Mouse (Mus musculus) adrenal gland, postnatal 14 days (tissue): ENCODE results near the gene Olfr1120. TPM values are rescaled to one million over a fixed set of nuclear protein-coding genes. Genes with fewer than 3 reads are reported as not detected.
"Not testable (repeated sequence)": the region's sequence is repeated elsewhere in the genome, so short reads cannot be mapped to it uniquely, and the experiment has no call there.

ENCODE experiments used
- DNase-seq: peaks from one replicate; pipeline ENCODE4 v3.0.0; 2021; ENCODE audit warnings: mixed read lengths
- long read RNA-seq, 2 experiments: library from polyadenylated mRNA; stranded (forward); transcript quantifications; one replicate each; pipeline ENCODE4 v2.0.0; 2021
- total RNA-seq: library from RNA; stranded (reverse); gene quantifications from 2 replicates; pipeline ENCODE4 v1.2.3, GENCODE M21; 2021

Gene Olfr1120
- not detected in 2 replicates for total RNA-seq
- long read RNA-seq, experiment 1 = 0 reads
- long read RNA-seq, experiment 2 = 0 reads

- DNase-seq = no peak
These were observed at the start of gene Olfr1120 for GRCm38 (mm10) chr2:87354515-87354914. TSS of gene Olfr1120 (plus strand) at chr2:87354815.

GRCm38 (mm10) chr2:87307281-87307680 is 47.3 kb upstream of the Olfr1120 start, which contains the start of gene Olfr1118:
TSS of gene Olfr1118 (plus strand) at chr2:87307581.
- no peak for DNase-seq

- DNase-seq = not testable (repeated sequence)
These were observed 5.5 kb downstream of the Olfr1120 start for GRCm38 (mm10) chr2:87360121-87360520.

GRCm38 (mm10) chr2:87369595-87369994 is 15.0 kb downstream of the Olfr1120 start, which contains the start of gene Olfr1121:
TSS of gene Olfr1121 (plus strand) at chr2:87369895.
- DNase-seq = no peak

GRCm38 (mm10) chr2:87371726-87372125 is 17.1 kb downstream of the Olfr1120 start:
- DNase-seq = no peak

GRCm38 (mm10) chr2:87383935-87384334 is 29.3 kb downstream of the Olfr1120 start:
- no peak for DNase-seq

GRCm38 (mm10) chr2:87385549-87385948 is 30.9 kb downstream of the Olfr1120 start, which contains the start of gene Olfr1122:
TSS of gene Olfr1122 (plus strand) at chr2:87385849.
- no peak for DNase-seq

GRCm38 (mm10) chr2:87393605-87394004 is 39.0 kb downstream of the Olfr1120 start:
- DNase-seq = not testable (repeated sequence)

GRCm38 (mm10) chr2:87394686-87395085 is 40.1 kb downstream of the Olfr1120 start:
- DNase-seq = not testable (repeated sequence)

Other genes with a start within 250 kb of the Olfr1120 start
- not detected in 2 replicates for gene Olfr259, start 240.2 kb upstream of the Olfr1120 start, total RNA-seq
- not detected in 2 replicates for gene Olfr1110, start 214.5 kb upstream of the Olfr1120 start, total RNA-seq
- not detected in 2 replicates for gene Olfr1111, start 202.2 kb upstream of the Olfr1120 start, total RNA-seq
- not detected in 2 replicates for gene Olfr1112, start 167.0 kb upstream of the Olfr1120 start, total RNA-seq
- gene Olfr1113, start 145.8 kb upstream of the Olfr1120 start, total RNA-seq = not detected in 2 replicates
- gene Olfr1115, start 106.8 kb upstream of the Olfr1120 start, total RNA-seq = not detected in 2 replicates
- gene Olfr1116, start 87.3 kb upstream of the Olfr1120 start, total RNA-seq = not detected in 2 replicates
- gene Olfr1118, start 47.2 kb upstream of the Olfr1120 start, total RNA-seq = not detected in 2 replicates
- not detected in 2 replicates for gene Olfr1121, start 15.1 kb downstream of the Olfr1120 start, total RNA-seq
- not detected in 2 replicates for gene Olfr1122, start 31.0 kb downstream of the Olfr1120 start, total RNA-seq
- not detected in 2 replicates for gene Olfr1123, start 61.8 kb downstream of the Olfr1120 start, total RNA-seq
- not detected in 2 replicates for gene Olfr1124, start 75.5 kb downstream of the Olfr1120 start, total RNA-seq
- not detected in 2 replicates for gene Olfr1126, start 99.1 kb downstream of the Olfr1120 start, total RNA-seq
- not detected in 2 replicates for gene Pramel7, start 142.3 kb downstream of the Olfr1120 start, total RNA-seq
- gene Pramel6, start 151.8 kb downstream of the Olfr1120 start, total RNA-seq = not detected in 2 replicates
- not detected in 2 replicates for gene Olfr153, start 177.0 kb downstream of the Olfr1120 start, total RNA-seq
- gene Olfr1128, start 190.7 kb downstream of the Olfr1120 start, total RNA-seq = not detected in 2 replicates
- not detected in 2 replicates for gene Olfr1129, start 219.1 kb downstream of the Olfr1120 start, total RNA-seq